ENCODE assay signal across 10 mouse cellular contexts in the genomic region with DNA sequence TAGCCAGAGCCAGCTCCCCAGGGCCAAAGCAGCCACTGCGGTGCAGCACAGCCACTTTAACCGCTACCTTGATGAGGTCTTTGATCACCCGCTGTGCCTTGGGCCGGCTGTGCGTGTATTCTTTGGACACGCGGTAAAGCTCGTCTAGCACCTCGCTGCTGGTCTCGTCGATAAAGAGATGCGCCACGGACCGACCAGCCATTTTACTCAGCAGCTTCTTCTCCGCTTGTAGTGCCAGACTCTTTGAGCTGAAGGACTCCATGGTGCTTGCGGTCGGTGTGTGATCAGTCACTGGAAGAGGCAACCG. TPM values are rescaled to one million over a fixed set of nuclear protein-coding genes. Genes with fewer than 3 reads are reported as not detected.
DNase-seq lines count a peak whose midpoint lies in the region; ATAC-seq and TF ChIP-seq lines count a peak whose summit lies in the region.
"Had no signal": no experiment of that assay in that cellular context is flagged by ENCODE, and none has a peak within 500 bp of the region (broad histone marks: within the 10 kb centered on the region; RNA-seq: fewer than 3 reads in every experiment).

No protein-coding gene starts in this region.

- H3K4me2 ChIP-seq in heart, embryonic 12.5 days, result peak overlapping the region; percentile 42
- no peak overlapping the region for H3K4me2 ChIP-seq in midbrain, embryonic 11.5 days
- H3K4me2 ChIP-seq in midbrain, postnatal 0 days (ENCODE audit: low read depth, low read length, poor library complexity, severe bottlenecking), result no peak overlapping the region
- H3K4me2 ChIP-seq in liver, embryonic 16.5 days (ENCODE audit: low read depth, low read length), result 0 out of 2 replicates have a peak overlapping the region, but pooled peaks have one; percentile 12
- H3K4me2 ChIP-seq: hindbrain, embryonic 15.5 days had no signal

- H3K4me1 ChIP-seq in heart, embryonic 12.5 days (replicated peaks), result peaks cover 9% of the 10 kb centered on the region
- H3K4me1 ChIP-seq in midbrain, embryonic 11.5 days (ENCODE audit: control insufficient read depth, insufficient read depth, low read length), result peaks cover 3% of the 10 kb centered on the region; the same call in 1 of the 2 replicates
- no peaks in the 10 kb centered on the region for H3K4me1 ChIP-seq in midbrain, postnatal 0 days (ENCODE audit: insufficient read depth, low read length)
- H3K4me1 ChIP-seq in liver, embryonic 16.5 days (ENCODE audit: control insufficient read depth, low read depth, low read length), result peaks cover 23% of the 10 kb centered on the region

- H3K36me3 ChIP-seq in heart, embryonic 12.5 days, result 0 out of 2 replicates have a peak, but pooled peaks cover 8% of the 10 kb centered on the region
- peaks cover 2% of the 10 kb centered on the region; the same call in 1 of the 2 replicates for H3K36me3 ChIP-seq in midbrain, embryonic 11.5 days (ENCODE audit: control insufficient read depth, insufficient read depth, low read length)
- H3K36me3 ChIP-seq in midbrain, postnatal 0 days (ENCODE audit: insufficient read depth, low read length), result peaks cover 14% of the 10 kb centered on the region
- no peaks in the 10 kb centered on the region for H3K36me3 ChIP-seq in liver, embryonic 16.5 days (ENCODE audit: control insufficient read depth, insufficient read depth)

- no peaks in the 10 kb centered on the region; the same call in 1 of the 2 replicates for H3K9me3 ChIP-seq in heart, embryonic 12.5 days (replicated peaks)
- no peaks in the 10 kb centered on the region for H3K9me3 ChIP-seq in midbrain, embryonic 11.5 days (ENCODE audit: control insufficient read depth, low read length)
- no peaks in the 10 kb centered on the region for H3K9me3 ChIP-seq in midbrain, postnatal 0 days (ENCODE audit: low read length)
- H3K9me3 ChIP-seq in liver, embryonic 16.5 days (replicated peaks; ENCODE audit: control insufficient read depth, low read length), result no peaks in the 10 kb centered on the region
- H3K9me3 ChIP-seq: hindbrain, embryonic 15.5 days had no signal

- DNase-seq in heart, postnatal 14 days, result no peak
- peak; percentile 78 for DNase-seq in midbrain, embryonic 11.5 days (ENCODE audit: low spot score, missing footprints)
- no peak for DNase-seq in midbrain, postnatal 0 days (ENCODE audit: low spot score)
- peak; percentile 79 for DNase-seq in ZHBTc4 (ENCODE audit: low read depth, low spot score)
- no peak for DNase-seq in c-Kit-positive CD71-positive TER-119-positive erythroid progenitor cells, embryonic 14.5 days (ENCODE audit: low spot score)
- DNase-seq: gastrocnemius, postnatal 10 days had no signal

- intact Hi-C loops in heart, postnatal 14 days (cut with DNase I), result loop anchor here (5.0 kb wide), 1 partner anchor 77 kb away; a partner anchor contains a TSS

- no peak overlapping the region; the same call in 1 of the 2 replicates for H3K9ac ChIP-seq in heart, embryonic 12.5 days
- H3K9ac ChIP-seq in midbrain, embryonic 11.5 days (ENCODE audit: low read length), result no peak overlapping the region
- H3K9ac ChIP-seq in midbrain, postnatal 0 days (replicated peaks; ENCODE audit: low read length, poor library complexity, severe bottlenecking), result no peak overlapping the region
- no peak overlapping the region for H3K9ac ChIP-seq in liver, embryonic 16.5 days (ENCODE audit: low read depth, low read length)
- H3K9ac ChIP-seq: hindbrain, embryonic 15.5 days had no signal

- no peak for ATAC-seq in heart, embryonic 12.5 days (ENCODE audit: insufficient number of reproducible peaks, low FRiP score)
- no peak for ATAC-seq in midbrain, embryonic 11.5 days (ENCODE audit: low FRiP score)
- no peak for ATAC-seq in midbrain, postnatal 0 days (ENCODE audit: low FRiP score)
- no peak for ATAC-seq in liver, embryonic 16.5 days (ENCODE audit: low read depth)
- ATAC-seq in megakaryocyte progenitor cell, adult 5-6 weeks (replicated peaks; ENCODE audit: poor library complexity), result no peak

- H3K27ac ChIP-seq in heart, embryonic 12.5 days (ENCODE audit: poor library complexity, severe bottlenecking), result no peak overlapping the region
- H3K27ac ChIP-seq in midbrain, embryonic 11.5 days (ENCODE audit: low read depth, low read length), result no peak overlapping the region
- H3K27ac ChIP-seq in midbrain, postnatal 0 days (ENCODE audit: low read depth, low read length), result no peak overlapping the region
- H3K27ac ChIP-seq in liver, embryonic 16.5 days (ENCODE audit: low read length), result peak overlapping the region; percentile 3; the same call in 1 of the 2 replicates
- H3K27ac ChIP-seq: hindbrain, embryonic 15.5 days had no signal

- TF ChIP-seq CTCF in midbrain, postnatal 0 days (IDR thresholded peaks at IDR 0.05), result no peak

- WGBS in heart, embryonic 12.5 days, result 43% methylated on average over 18 of the region's 18 CpGs
- WGBS in midbrain, embryonic 11.5 days, result 57% methylated on average over 18 of the region's 18 CpGs
- 61% methylated on average over 18 of the region's 18 CpGs for WGBS in midbrain, postnatal 0 days
- WGBS in liver, embryonic 16.5 days (ENCODE audit: insufficient replicate concordance), result 69% methylated on average over 18 of the region's 18 CpGs

- H3K4me3 ChIP-seq in heart, embryonic 12.5 days, result no peak overlapping the region
- H3K4me3 ChIP-seq in midbrain, embryonic 11.5 days (ENCODE audit: low read depth, low read length), result no peak overlapping the region
- no peak overlapping the region for H3K4me3 ChIP-seq in midbrain, postnatal 0 days (ENCODE audit: low read depth, low read length)
- no peak overlapping the region for H3K4me3 ChIP-seq in liver, embryonic 16.5 days (ENCODE audit: low read depth, low read length)
- H3K4me3 ChIP-seq: hindbrain, embryonic 15.5 days had no signal

- no peaks in the 10 kb centered on the region for H3K27me3 ChIP-seq in heart, embryonic 12.5 days (replicated peaks)
- H3K27me3 ChIP-seq in midbrain, embryonic 11.5 days (ENCODE audit: control insufficient read depth, insufficient read depth, low read length), result no peaks in the 10 kb centered on the region
- H3K27me3 ChIP-seq in midbrain, postnatal 0 days (ENCODE audit: insufficient read depth, low read length), result no peaks in the 10 kb centered on the region
- H3K27me3 ChIP-seq in liver, embryonic 16.5 days (ENCODE audit: control insufficient read depth, insufficient read depth, low read depth, low read length), result no peaks in the 10 kb centered on the region
- H3K27me3 ChIP-seq: hindbrain, embryonic 15.5 days had no signal

RNA-seq across cellular contexts. Expression of a gene that starts 1.9 kb away (rescaled TPM):
- polyA plus RNA-seq in heart, embryonic 12.5 days (2016; fragmentation: Nextera tagmentation; extraction: Ambion mirVana), result 0.62 and 0.91 TPM in 2 replicates
- 1 to 10 TPM; 3.0 to 3.1 TPM for total RNA-seq in heart, postnatal 14 days (2021)
- 2.2 and 2.9 TPM in 2 replicates for polyA plus RNA-seq in midbrain, embryonic 11.5 days (2014; fragmentation: Nextera tagmentation; extraction: Ambion mirVana)
- total RNA-seq in midbrain, postnatal 0 days (2014; rRNA removed), result 0.93 and 1.2 TPM in 2 replicates
- polyA plus RNA-seq in midbrain, postnatal 0 days (2015; fragmentation: Nextera tagmentation; extraction: Ambion mirVana), result 2.2 and 2.8 TPM in 2 replicates
- polyA plus RNA-seq in liver, embryonic 16.5 days (2015; fragmentation: Nextera tagmentation; extraction: Ambion mirVana), result 9.3 and 9.6 TPM in 2 replicates
- 17.9 and 18.7 TPM in 2 replicates for total RNA-seq in megakaryocyte progenitor cell, adult 5-6 weeks (2015)
- total RNA-seq in megakaryocyte progenitor cell, adult 5-6 weeks (2017), result 17.8 and 25.1 TPM in 2 replicates

RNA-seq across cellular contexts. Expression of a gene that starts 6.4 kb away (rescaled TPM):
- polyA plus RNA-seq in heart, embryonic 12.5 days (2016; fragmentation: Nextera tagmentation; extraction: Ambion mirVana), result 8.1 and 9.1 TPM in 2 replicates
- total RNA-seq in heart, postnatal 14 days (2021), result 1 to 10 TPM; 6.4 to 7.4 TPM
- 16.1 and 17.4 TPM in 2 replicates for polyA plus RNA-seq in midbrain, embryonic 11.5 days (2014; fragmentation: Nextera tagmentation; extraction: Ambion mirVana)
- 35.3 and 42.2 TPM in 2 replicates for total RNA-seq in midbrain, postnatal 0 days (2014; rRNA removed)
- polyA plus RNA-seq in midbrain, postnatal 0 days (2015; fragmentation: Nextera tagmentation; extraction: Ambion mirVana), result 50.9 and 51.9 TPM in 2 replicates
- 7.5 and 7.8 TPM in 2 replicates for polyA plus RNA-seq in liver, embryonic 16.5 days (2015; fragmentation: Nextera tagmentation; extraction: Ambion mirVana)
- 3.1 and 3.6 TPM in 2 replicates for total RNA-seq in megakaryocyte progenitor cell, adult 5-6 weeks (2015)
- total RNA-seq in megakaryocyte progenitor cell, adult 5-6 weeks (2017), result 3.8 and 4.3 TPM in 2 replicates

RNA-seq across cellular contexts. Expression of a gene that starts 6.4 kb away (rescaled TPM):
- polyA plus RNA-seq in heart, embryonic 12.5 days (2016; fragmentation: Nextera tagmentation; extraction: Ambion mirVana), result 48.6 and 52.7 TPM in 2 replicates
- 10 to 100 TPM; 29.5 to 33.5 TPM for total RNA-seq in heart, postnatal 14 days (2021)
- 84.9 and 86.3 TPM in 2 replicates for polyA plus RNA-seq in midbrain, embryonic 11.5 days (2014; fragmentation: Nextera tagmentation; extraction: Ambion mirVana)
- 47.6 and 60.4 TPM in 2 replicates for total RNA-seq in midbrain, postnatal 0 days (2014; rRNA removed)
- polyA plus RNA-seq in midbrain, postnatal 0 days (2015; fragmentation: Nextera tagmentation; extraction: Ambion mirVana), result 69.6 and 82.7 TPM in 2 replicates
- polyA plus RNA-seq in liver, embryonic 16.5 days (2015; fragmentation: Nextera tagmentation; extraction: Ambion mirVana), result 24.7 and 25.5 TPM in 2 replicates
- total RNA-seq in megakaryocyte progenitor cell, adult 5-6 weeks (2015), result 43.4 and 45.8 TPM in 2 replicates
- total RNA-seq in megakaryocyte progenitor cell, adult 5-6 weeks (2017), result 66.0 and 85.7 TPM in 2 replicates

RNA-seq across cellular contexts. Expression of a gene that starts 16.0 kb away (rescaled TPM):
- 0.59 and 0.69 TPM in 2 replicates for polyA plus RNA-seq in heart, embryonic 12.5 days (2016; fragmentation: Nextera tagmentation; extraction: Ambion mirVana)
- 10 to 100 TPM; 10.6 to 11.1 TPM for total RNA-seq in heart, postnatal 14 days (2021)
- 0.97 TPM in 1 of 2 replicates, not detected in the other for polyA plus RNA-seq in midbrain, embryonic 11.5 days (2014; fragmentation: Nextera tagmentation; extraction: Ambion mirVana)
- not detected in 2 replicates for total RNA-seq in midbrain, postnatal 0 days (2014; rRNA removed)
- polyA plus RNA-seq in midbrain, postnatal 0 days (2015; fragmentation: Nextera tagmentation; extraction: Ambion mirVana), result 0.41 and 0.49 TPM in 2 replicates
- 0.83 and 1.2 TPM in 2 replicates for polyA plus RNA-seq in liver, embryonic 16.5 days (2015; fragmentation: Nextera tagmentation; extraction: Ambion mirVana)
- total RNA-seq in megakaryocyte progenitor cell, adult 5-6 weeks (2015), result 1.1 and 2.6 TPM in 2 replicates
- total RNA-seq in megakaryocyte progenitor cell, adult 5-6 weeks (2017), result 2.3 and 2.5 TPM in 2 replicates

RNA-seq across cellular contexts. Expression of a gene that starts 20.0 kb away (rescaled TPM):
- polyA plus RNA-seq in heart, embryonic 12.5 days (2016; fragmentation: Nextera tagmentation; extraction: Ambion mirVana), result 3.6 and 5.5 TPM in 2 replicates
- total RNA-seq in heart, postnatal 14 days (2021), result 10 to 100 TPM in 1 of 2 experiments, 1 to 10 TPM in 1; 5.8 to 11.8 TPM
- 14.1 and 17.8 TPM in 2 replicates for polyA plus RNA-seq in midbrain, embryonic 11.5 days (2014; fragmentation: Nextera tagmentation; extraction: Ambion mirVana)
- 126 and 148 TPM in 2 replicates for total RNA-seq in midbrain, postnatal 0 days (2014; rRNA removed)
- 17.1 and 18.4 TPM in 2 replicates for polyA plus RNA-seq in midbrain, postnatal 0 days (2015; fragmentation: Nextera tagmentation; extraction: Ambion mirVana)
- polyA plus RNA-seq in liver, embryonic 16.5 days (2015; fragmentation: Nextera tagmentation; extraction: Ambion mirVana), result 0.19 and 0.20 TPM in 2 replicates
- 0.05 and 0.07 TPM in 2 replicates for total RNA-seq in megakaryocyte progenitor cell, adult 5-6 weeks (2015)
- total RNA-seq in megakaryocyte progenitor cell, adult 5-6 weeks (2017), result not detected in 2 replicates

Comparison
In these comparisons a context has a peak if more than half of its experiments do, and no peak if none do; other contexts are left out.
1. DNase-seq: peak in midbrain, embryonic 11.5 days (single experiment) and ZHBTc4 (single experiment); none in heart, postnatal 14 days (0 of 2), midbrain, postnatal 0 days (single experiment) and c-Kit-positive CD71-positive TER-119-positive erythroid progenitor cells, embryonic 14.5 days (single experiment).
2. H3K4me2 ChIP-seq: peak in heart, embryonic 12.5 days (single experiment) and liver, embryonic 16.5 days (single experiment); none in midbrain, embryonic 11.5 days (single experiment) and midbrain, postnatal 0 days (single experiment).